Mouse (Mus musculus): Measurements from ENCODE around the gene C1qtnf12. TPM values are rescaled to one million over a fixed set of nuclear protein-coding genes. Genes with fewer than 3 reads are reported as not detected.

C1qtnf12 gene
- polyA plus RNA-seq, 1 experiment = 2.4 TPM

- TF ChIP-seq MAX (IDR thresholded peaks at IDR 0.05) (no peak), USF1 (IDR thresholded peaks at IDR 0.05; ENCODE audit: low read depth) (no peak), CEBPB (IDR thresholded peaks at IDR 0.05; ENCODE audit: low read depth) (no peak), CTCF (IDR thresholded peaks at IDR 0.05; ENCODE audit: control insufficient read depth, insufficient read depth, insufficient read length) (no peak), MYOG (IDR thresholded peaks at IDR 0.05; ENCODE audit: control insufficient read depth, extremely low read depth, insufficient read length) (no peak), FOSL1 (IDR thresholded peaks at IDR 0.05; ENCODE audit: insufficient read depth, low read length, poor library complexity, severe bottlenecking) (no peak), MYOD1 (IDR thresholded peaks at IDR 0.05; ENCODE audit: control insufficient read depth, insufficient read length, low read depth) (no peak)
- Histone ChIP-seq H3K36me3 (ENCODE audit: control insufficient read depth, insufficient read depth) (peaks cover 57% of the 10 kb centered on the region), H3K79me3 (ENCODE audit: low read depth) (peaks cover 57% of the 10 kb centered on the region), H3K27me3 (ENCODE audit: control insufficient read depth, insufficient read depth, insufficient read length) (no peaks in the 10 kb centered on the region), H3ac (ENCODE audit: control insufficient read depth, insufficient read length, low read depth) (no peak overlapping the region), H3K79me2 (ENCODE audit: control insufficient read depth, insufficient read depth) (peaks cover 91% of the 10 kb centered on the region), H3K4me3 (ENCODE audit: insufficient read depth, poor library complexity, severe bottlenecking) (no peak overlapping the region)
Measured at GRCm38 (mm10) chr4:155947094-155947493, 15.0 kb upstream of the C1qtnf12 start.

GRCm38 (mm10) chr4:155955491-155955890 is 6.6 kb upstream of the C1qtnf12 start:
- H3K79me2 ChIP-seq (ENCODE audit: control insufficient read depth, insufficient read depth) = peaks cover 36% of the 10 kb centered on the region
- no peak for TF ChIP-seq CTCF (IDR thresholded peaks at IDR 0.05; ENCODE audit: control insufficient read depth, insufficient read depth, insufficient read length)
- no peak for TF ChIP-seq CEBPB (IDR thresholded peaks at IDR 0.05; ENCODE audit: low read depth)
- TF ChIP-seq USF1 (IDR thresholded peaks at IDR 0.05; ENCODE audit: low read depth) = no peak
- no peak for TF ChIP-seq MYOG (IDR thresholded peaks at IDR 0.05; ENCODE audit: control insufficient read depth, extremely low read depth, insufficient read length)
- no peak for TF ChIP-seq MAX (IDR thresholded peaks at IDR 0.05)
- no peak for TF ChIP-seq MYOD1 (IDR thresholded peaks at IDR 0.05; ENCODE audit: control insufficient read depth, insufficient read length, low read depth)
- TF ChIP-seq FOSL1 (IDR thresholded peaks at IDR 0.05; ENCODE audit: insufficient read depth, low read length, poor library complexity, severe bottlenecking) = no peak
- peaks cover 19% of the 10 kb centered on the region for H3K79me3 ChIP-seq (ENCODE audit: low read depth)
- H3K36me3 ChIP-seq (ENCODE audit: control insufficient read depth, insufficient read depth) = peaks cover 63% of the 10 kb centered on the region
- H3K4me3 ChIP-seq (ENCODE audit: insufficient read depth, poor library complexity, severe bottlenecking) = no peak overlapping the region
- H3K27me3 ChIP-seq (ENCODE audit: control insufficient read depth, insufficient read depth, insufficient read length) = no peaks in the 10 kb centered on the region
- H3ac ChIP-seq (ENCODE audit: control insufficient read depth, insufficient read length, low read depth) = no peak overlapping the region

- H3K4me3 ChIP-seq (ENCODE audit: insufficient read depth, poor library complexity, severe bottlenecking) = no peak overlapping the region
- H3K36me3 ChIP-seq (ENCODE audit: control insufficient read depth, insufficient read depth) = peaks cover 40% of the 10 kb centered on the region
- peaks cover under 1% of the 10 kb centered on the region for H3K79me2 ChIP-seq (ENCODE audit: control insufficient read depth, insufficient read depth)
- no peak overlapping the region for H3ac ChIP-seq (ENCODE audit: control insufficient read depth, insufficient read length, low read depth)
- H3K79me3 ChIP-seq (ENCODE audit: low read depth) = no peaks in the 10 kb centered on the region
- H3K27me3 ChIP-seq (ENCODE audit: control insufficient read depth, insufficient read depth, insufficient read length) = no peaks in the 10 kb centered on the region
- TF ChIP-seq CEBPB (IDR thresholded peaks at IDR 0.05; ENCODE audit: low read depth) (no peak), CTCF (IDR thresholded peaks at IDR 0.05; ENCODE audit: control insufficient read depth, insufficient read depth, insufficient read length) (peak; percentile 1)
Measured at GRCm38 (mm10) chr4:155959275-155959674, 2.8 kb upstream of the C1qtnf12 start.

- Histone ChIP-seq H3K79me2 (ENCODE audit: control insufficient read depth, insufficient read depth) (no peaks in the 10 kb centered on the region), H3K36me3 (ENCODE audit: control insufficient read depth, insufficient read depth) (peaks cover 20% of the 10 kb centered on the region), H3K79me3 (ENCODE audit: low read depth) (no peaks in the 10 kb centered on the region), H3K27me3 (ENCODE audit: control insufficient read depth, insufficient read depth, insufficient read length) (no peaks in the 10 kb centered on the region), H3K4me3 (ENCODE audit: insufficient read depth, poor library complexity, severe bottlenecking) (no peak overlapping the region), H3ac (ENCODE audit: control insufficient read depth, insufficient read length, low read depth) (no peak overlapping the region)
- no peak for TF ChIP-seq CTCF (IDR thresholded peaks at IDR 0.05; ENCODE audit: control insufficient read depth, insufficient read depth, insufficient read length)
- TF ChIP-seq MAX (IDR thresholded peaks at IDR 0.05) = no peak
- TF ChIP-seq FOSL1 (IDR thresholded peaks at IDR 0.05; ENCODE audit: insufficient read depth, low read length, poor library complexity, severe bottlenecking) = no peak
- TF ChIP-seq MYOD1 (IDR thresholded peaks at IDR 0.05; ENCODE audit: control insufficient read depth, insufficient read length, low read depth) = no peak
- no peak for TF ChIP-seq MYOG (IDR thresholded peaks at IDR 0.05; ENCODE audit: control insufficient read depth, extremely low read depth, insufficient read length)
- TF ChIP-seq USF1 (IDR thresholded peaks at IDR 0.05; ENCODE audit: low read depth) = no peak
- TF ChIP-seq CEBPB (IDR thresholded peaks at IDR 0.05; ENCODE audit: low read depth) = no peak
Measured at GRCm38 (mm10) chr4:155963106-155963505, 988 bp downstream of the C1qtnf12 start.

GRCm38 (mm10) chr4:155964396-155964795 is 2.3 kb downstream of the C1qtnf12 start:
- TF ChIP-seq CEBPB (IDR thresholded peaks at IDR 0.05; ENCODE audit: low read depth) (no peak), CTCF (IDR thresholded peaks at IDR 0.05; ENCODE audit: control insufficient read depth, insufficient read depth, insufficient read length) (no peak), USF1 (IDR thresholded peaks at IDR 0.05; ENCODE audit: low read depth) (no peak), FOSL1 (IDR thresholded peaks at IDR 0.05; ENCODE audit: insufficient read depth, low read length, poor library complexity, severe bottlenecking) (no peak), MYOD1 (IDR thresholded peaks at IDR 0.05; ENCODE audit: control insufficient read depth, insufficient read length, low read depth) (no peak), MYOG (IDR thresholded peaks at IDR 0.05; ENCODE audit: control insufficient read depth, extremely low read depth, insufficient read length) (no peak), MAX (IDR thresholded peaks at IDR 0.05) (no peak)
- H3K27me3 ChIP-seq (ENCODE audit: control insufficient read depth, insufficient read depth, insufficient read length) = no peaks in the 10 kb centered on the region
- peaks cover 15% of the 10 kb centered on the region for H3K36me3 ChIP-seq (ENCODE audit: control insufficient read depth, insufficient read depth)
- H3K79me2 ChIP-seq (ENCODE audit: control insufficient read depth, insufficient read depth) = no peaks in the 10 kb centered on the region
- no peak overlapping the region for H3K4me3 ChIP-seq (ENCODE audit: insufficient read depth, poor library complexity, severe bottlenecking)
- H3K79me3 ChIP-seq (ENCODE audit: low read depth) = no peaks in the 10 kb centered on the region
- no peak overlapping the region for H3ac ChIP-seq (ENCODE audit: control insufficient read depth, insufficient read length, low read depth)

GRCm38 (mm10) chr4:155969043-155969653 is 7.0 kb downstream of the C1qtnf12 start:
- no peak overlapping the region for H3ac ChIP-seq (ENCODE audit: control insufficient read depth, insufficient read length, low read depth)
- no peak overlapping the region for H3K4me3 ChIP-seq (ENCODE audit: insufficient read depth, poor library complexity, severe bottlenecking)
- H3K27me3 ChIP-seq (ENCODE audit: control insufficient read depth, insufficient read depth, insufficient read length) = no peaks in the 10 kb centered on the region
- peaks cover 6% of the 10 kb centered on the region for H3K36me3 ChIP-seq (ENCODE audit: control insufficient read depth, insufficient read depth)
- TF ChIP-seq CEBPB (IDR thresholded peaks at IDR 0.05; ENCODE audit: low read depth) = no peak
- no peak for TF ChIP-seq MYOG (IDR thresholded peaks at IDR 0.05; ENCODE audit: control insufficient read depth, extremely low read depth, insufficient read length)
- TF ChIP-seq USF1 (IDR thresholded peaks at IDR 0.05; ENCODE audit: low read depth) = no peak
- TF ChIP-seq CTCF (IDR thresholded peaks at IDR 0.05; ENCODE audit: control insufficient read depth, insufficient read depth, insufficient read length) = no peak
- TF ChIP-seq FOSL1 (IDR thresholded peaks at IDR 0.05; ENCODE audit: insufficient read depth, low read length, poor library complexity, severe bottlenecking) = no peak
- TF ChIP-seq MYOD1 (IDR thresholded peaks at IDR 0.05; ENCODE audit: control insufficient read depth, insufficient read length, low read depth) = no peak
- TF ChIP-seq MAX (IDR thresholded peaks at IDR 0.05) = no peak
- no peaks in the 10 kb centered on the region for H3K79me3 ChIP-seq (ENCODE audit: low read depth)
- H3K79me2 ChIP-seq (ENCODE audit: control insufficient read depth, insufficient read depth) = no peaks in the 10 kb centered on the region
